Mouse (Mus musculus): Measurements from ENCODE around the gene Lrch4. TPM values are rescaled to one million over a fixed set of nuclear protein-coding genes. Genes with fewer than 3 reads are reported as not detected.

The Lrch4 gene
- polyA plus RNA-seq, 1 experiment, result 187 TPM

GRCm38 (mm10) chr5:137598100-137598826, 30.7 kb upstream of the Lrch4 start:
- Histone ChIP-seq H3K9me3 (no peaks in the 10 kb centered on the region), H3K36me3 (replicated peaks; ENCODE audit: low read length) (peaks cover 16% of the 10 kb centered on the region), H3K27me3 (replicated peaks) (no peaks in the 10 kb centered on the region), H3K4me1 (peaks cover 63% of the 10 kb centered on the region), H3K4me3 (replicated peaks) (peak overlapping the region; percentile 62)
- TF ChIP-seq GATA1 (IDR thresholded peaks at IDR 0.05; ENCODE audit: borderline replicate concordance, low read length), result no peak
- TF ChIP-seq FLI1 (IDR thresholded peaks at IDR 0.05; ENCODE audit: low read length), result no peak

- Histone ChIP-seq H3K4me1 (peaks cover 69% of the 10 kb centered on the region), H3K4me3 (replicated peaks) (peak overlapping the region; percentile 96), H3K9me3 (no peaks in the 10 kb centered on the region), H3K36me3 (replicated peaks; ENCODE audit: low read length) (peaks cover 19% of the 10 kb centered on the region), H3K27me3 (replicated peaks) (no peaks in the 10 kb centered on the region)
- no peak for TF ChIP-seq FLI1 (IDR thresholded peaks at IDR 0.05; ENCODE audit: low read length)
- TF ChIP-seq GATA1 (IDR thresholded peaks at IDR 0.05; ENCODE audit: borderline replicate concordance, low read length), result no peak
Measured at GRCm38 (mm10) chr5:137599600-137599999, 29.3 kb upstream of the Lrch4 start.

GRCm38 (mm10) chr5:137600281-137600618, 28.7 kb upstream of the Lrch4 start:
- H3K4me1 ChIP-seq, result peaks cover 73% of the 10 kb centered on the region
- TF ChIP-seq GATA1 (IDR thresholded peaks at IDR 0.05; ENCODE audit: borderline replicate concordance, low read length), result no peak
- TF ChIP-seq FLI1 (IDR thresholded peaks at IDR 0.05; ENCODE audit: low read length), result no peak

GRCm38 (mm10) chr5:137600619-137601364, 28.1 kb upstream of the Lrch4 start, which contains the start of gene Mospd3:
TSS of gene Mospd3 (minus strand) at chr5:137601058.
- Histone ChIP-seq H3K4me1 (peaks cover 75% of the 10 kb centered on the region), H3K36me3 (replicated peaks; ENCODE audit: low read length) (peaks cover 24% of the 10 kb centered on the region)

More at GRCm38 (mm10) chr5:137600281-137600618, 28.7 kb upstream of the Lrch4 start:
- no peaks in the 10 kb centered on the region for H3K27me3 ChIP-seq (replicated peaks)
- H3K9me3 ChIP-seq, result no peaks in the 10 kb centered on the region
- H3K36me3 ChIP-seq (replicated peaks; ENCODE audit: low read length), result peaks cover 20% of the 10 kb centered on the region
- peak overlapping the region; percentile 96 for H3K4me3 ChIP-seq (replicated peaks)

GRCm38 (mm10) chr5:137601365-137601729, 27.6 kb upstream of the Lrch4 start:
- TF ChIP-seq FLI1 (IDR thresholded peaks at IDR 0.05; ENCODE audit: low read length) (no peak), GATA1 (IDR thresholded peaks at IDR 0.05; ENCODE audit: borderline replicate concordance, low read length) (no peak)
- Histone ChIP-seq H3K27me3 (replicated peaks) (no peaks in the 10 kb centered on the region), H3K9me3 (no peaks in the 10 kb centered on the region), H3K36me3 (replicated peaks; ENCODE audit: low read length) (peaks cover 29% of the 10 kb centered on the region), H3K4me3 (replicated peaks) (peak overlapping the region; percentile 96), H3K4me1 (peaks cover 78% of the 10 kb centered on the region)

More at GRCm38 (mm10) chr5:137600619-137601364, 28.1 kb upstream of the Lrch4 start, which contains the start of gene Mospd3:
- H3K9me3 ChIP-seq, result no peaks in the 10 kb centered on the region
- TF ChIP-seq FLI1 (IDR thresholded peaks at IDR 0.05; ENCODE audit: low read length) (peak; percentile 69; the same call in 1 of the 2 replicates), GATA1 (IDR thresholded peaks at IDR 0.05; ENCODE audit: borderline replicate concordance, low read length) (no peak)
- H3K27me3 ChIP-seq (replicated peaks), result no peaks in the 10 kb centered on the region
- peak within 1 kb of the TSS; percentile 96 for H3K4me3 ChIP-seq (replicated peaks)

GRCm38 (mm10) chr5:137607860-137608653, 20.9 kb upstream of the Lrch4 start:
- H3K4me1 ChIP-seq, result peaks cover 48% of the 10 kb centered on the region
- peaks cover 41% of the 10 kb centered on the region for H3K36me3 ChIP-seq (replicated peaks; ENCODE audit: low read length)
- peaks cover 4% of the 10 kb centered on the region for H3K27me3 ChIP-seq (replicated peaks)
- H3K4me3 ChIP-seq (replicated peaks), result no peak overlapping the region
- TF ChIP-seq FLI1 (IDR thresholded peaks at IDR 0.05; ENCODE audit: low read length) (no peak), GATA1 (IDR thresholded peaks at IDR 0.05; ENCODE audit: borderline replicate concordance, low read length) (no peak)
- H3K9me3 ChIP-seq, result no peaks in the 10 kb centered on the region

GRCm38 (mm10) chr5:137608654-137609190, 20.2 kb upstream of the Lrch4 start:
- H3K36me3 ChIP-seq (replicated peaks; ENCODE audit: low read length), result peaks cover 46% of the 10 kb centered on the region
- H3K4me3 ChIP-seq (replicated peaks), result no peak overlapping the region
- peaks cover 5% of the 10 kb centered on the region for H3K27me3 ChIP-seq (replicated peaks)
- H3K4me1 ChIP-seq, result peaks cover 48% of the 10 kb centered on the region
- TF ChIP-seq GATA1 (IDR thresholded peaks at IDR 0.05; ENCODE audit: borderline replicate concordance, low read length) (no peak), FLI1 (IDR thresholded peaks at IDR 0.05; ENCODE audit: low read length) (no peak)
- H3K9me3 ChIP-seq, result no peaks in the 10 kb centered on the region

- no peaks in the 10 kb centered on the region for H3K9me3 ChIP-seq
- TF ChIP-seq FLI1 (IDR thresholded peaks at IDR 0.05; ENCODE audit: low read length) (no peak), GATA1 (IDR thresholded peaks at IDR 0.05; ENCODE audit: borderline replicate concordance, low read length) (no peak)
- no peak overlapping the region for H3K4me3 ChIP-seq (replicated peaks)
- peaks cover 45% of the 10 kb centered on the region for H3K4me1 ChIP-seq
- H3K27me3 ChIP-seq (replicated peaks), result peaks cover 5% of the 10 kb centered on the region
- peaks cover 41% of the 10 kb centered on the region for H3K36me3 ChIP-seq (replicated peaks; ENCODE audit: low read length)
Measured at GRCm38 (mm10) chr5:137609292-137609691, 19.6 kb upstream of the Lrch4 start.

GRCm38 (mm10) chr5:137610056-137610455, 18.9 kb upstream of the Lrch4 start:
- H3K27me3 ChIP-seq (replicated peaks), result peaks cover 5% of the 10 kb centered on the region
- no peak overlapping the region for H3K4me3 ChIP-seq (replicated peaks)
- TF ChIP-seq FLI1 (IDR thresholded peaks at IDR 0.05; ENCODE audit: low read length) (no peak), GATA1 (IDR thresholded peaks at IDR 0.05; ENCODE audit: borderline replicate concordance, low read length) (no peak)
- H3K4me1 ChIP-seq, result peaks cover 42% of the 10 kb centered on the region
- H3K9me3 ChIP-seq, result no peaks in the 10 kb centered on the region
- H3K36me3 ChIP-seq (replicated peaks; ENCODE audit: low read length), result peaks cover 39% of the 10 kb centered on the region

Data from megakaryocyte, embryonic 14.5 days (primary cell).